Mouse (Mus musculus) midbrain, embryonic 14.5 days (tissue): ENCODE data around the gene Cd4. TPM values are rescaled to one million over a fixed set of nuclear protein-coding genes. Genes with fewer than 3 reads are reported as not detected.
A peak's percentile ranks its signal among the peaks of the same experiment; 100 is the strongest.
"Not testable (repeated sequence)": the region's sequence is repeated elsewhere in the genome, so short reads cannot be mapped to it uniquely, and the experiment has no call there.

ENCODE experiments used
- ATAC-seq: fragments of 200-750 bp; cut with Nextera tagmentation; 2 replicates; pipeline ENCODE4 v1.8.0; 2017; ENCODE audit warnings: moderate number of reproducible peaks, moderate library complexity; ENCODE audit not compliant: low FRiP score, low TSS enrichment
- DNase-seq: peaks from one replicate; pipeline ENCODE4 v3.0.0-alpha.2; 2015
- H3K27ac ChIP-seq: fragments of 300-500 bp; sonication (generic); replicated peaks from 2 replicates; pipeline ENCODE4 v1.5.1; 2014; ENCODE audit warnings: mild to moderate bottlenecking, low read depth, low read length, moderate library complexity
- H3K27me3 ChIP-seq: fragments of 300-500 bp; sonication (generic); 2 replicates; pipeline ENCODE4 v1.6.1; 2014; ENCODE audit warnings: low read length, control low read depth, mixed read lengths; ENCODE audit not compliant: control insufficient read depth, insufficient read depth
- H3K36me3 ChIP-seq: fragments of 300-500 bp; sonication (generic); 2 replicates; pipeline ENCODE4 v1.6.1; 2014; ENCODE audit warnings: low read length, control low read depth; ENCODE audit not compliant: control insufficient read depth, insufficient read depth
- H3K4me1 ChIP-seq: fragments of 300-500 bp; sonication (generic); 2 replicates; pipeline ENCODE4 v1.6.1; 2014; ENCODE audit warnings: mild to moderate bottlenecking, antibody characterized with exemption, low read length, control low read depth; ENCODE audit not compliant: control insufficient read depth, insufficient read depth
- H3K4me2 ChIP-seq: fragments of 300-500 bp; sonication (generic); 2 replicates; pipeline ENCODE4 v1.6.1; 2014; ENCODE audit warnings: mild to moderate bottlenecking, low read length, moderate library complexity
- H3K4me3 ChIP-seq: fragments of 300-500 bp; sonication (generic); replicated peaks from 2 replicates; pipeline ENCODE4 v1.5.1; 2014; ENCODE audit warnings: low read depth, low read length
- H3K9ac ChIP-seq: fragments of 300-500 bp; sonication (generic); replicated peaks from 2 replicates; pipeline ENCODE4 v1.6.1; 2014; ENCODE audit warnings: mild to moderate bottlenecking, low read length, moderate library complexity
- H3K9me3 ChIP-seq: fragments of 300-500 bp; sonication (generic); 2 replicates; pipeline ENCODE4 v1.6.1; 2016; ENCODE audit warnings: low read length, control low read depth, mixed read lengths; ENCODE audit not compliant: control insufficient read depth
- WGBS: fragments of 180-500 bp; shearing (Covaris S2); extraction: QIAGEN DNeasy Blood & Tissue Kit; methylation state at CpG from one replicate; pipeline ENCODE4 v1.1.7; 2014; 5-methylcytosine and 5-hydroxymethylcytosine counted together
- polyA plus RNA-seq: library from polyadenylated mRNA; unstranded; fragments of >200 nt; fragmentation: Nextera tagmentation; extraction: Ambion mirVana; gene quantifications from 2 replicates; pipeline ENCODE4 v1.2.1, GENCODE M21; 2014

Cd4 gene
- polyA plus RNA-seq, 1 experiment from 2014 or later, result 0.11 TPM

DNA sequence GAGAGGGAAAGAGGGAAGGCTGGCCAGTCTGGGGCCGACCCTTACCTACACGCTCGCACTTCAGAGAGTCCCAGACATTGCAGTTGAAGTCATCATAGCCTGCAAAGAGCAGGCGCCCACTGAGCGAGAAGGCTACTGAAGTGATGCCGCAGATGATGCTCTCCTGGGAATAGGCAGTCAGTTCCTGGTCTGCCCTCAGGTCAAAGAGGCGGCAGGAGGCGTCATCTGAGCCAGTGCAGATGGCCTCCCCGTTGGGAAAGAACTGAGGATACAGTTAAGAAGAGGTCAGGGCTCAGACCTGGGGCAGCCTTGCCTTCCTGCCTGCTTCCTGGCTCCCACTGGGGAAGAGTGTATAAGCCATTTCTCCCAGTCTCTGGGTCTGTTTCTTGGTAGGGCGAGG, 52.5 kb downstream of the Cd4 start:
- ATAC-seq (no peak), DNase-seq (no peak)
- H3K4me3 ChIP-seq, result no peak overlapping the region
- no peak overlapping the region for H3K9ac ChIP-seq
- H3K4me1 ChIP-seq, result peaks cover 14% of the 10 kb centered on the region
- 68% methylated on average over 10 of the region's 10 CpGs for WGBS
- H3K36me3 ChIP-seq, result no peaks in the 10 kb centered on the region
- H3K27me3 ChIP-seq, result no peaks in the 10 kb centered on the region
- no peaks in the 10 kb centered on the region for H3K9me3 ChIP-seq
- no peak overlapping the region for H3K27ac ChIP-seq
- no peak overlapping the region for H3K4me2 ChIP-seq

- DNase-seq, result no peak
- ATAC-seq, result no peak
- H3K4me1 ChIP-seq, result peaks cover 9% of the 10 kb centered on the region
- 83% methylated on average over 6 of the region's 6 CpGs for WGBS
- H3K27ac ChIP-seq, result no peak overlapping the region
- no peak overlapping the region for H3K4me2 ChIP-seq
- no peaks in the 10 kb centered on the region for H3K27me3 ChIP-seq
- H3K36me3 ChIP-seq, result no peaks in the 10 kb centered on the region
- H3K9me3 ChIP-seq, result no peaks in the 10 kb centered on the region
- no peak overlapping the region for H3K4me3 ChIP-seq
- no peak overlapping the region for H3K9ac ChIP-seq
Measured at GRCm38 (mm10) chr6:124834512-124835081, 53.4 kb downstream of the Cd4 start.

DNA sequence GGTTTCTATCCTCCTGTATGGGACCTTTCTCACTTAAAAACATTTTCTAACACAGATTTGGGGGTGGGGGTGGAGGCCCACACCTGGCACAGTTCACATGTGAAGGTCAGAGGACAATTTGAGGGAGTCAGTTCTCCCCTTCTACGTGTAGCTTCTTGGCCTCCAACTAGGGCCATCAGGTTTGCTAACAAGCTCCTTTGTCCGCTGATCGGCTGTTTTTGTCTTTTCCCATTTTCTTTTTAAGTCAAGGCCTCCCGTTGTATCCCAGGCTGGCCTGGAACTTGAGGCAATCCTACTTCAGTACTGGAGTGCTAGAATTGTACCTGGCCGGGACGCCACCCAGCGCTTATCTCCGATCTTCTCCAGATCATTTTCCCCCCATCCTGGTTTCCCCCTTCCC, 56.4 kb downstream of the Cd4 start:
- 95% methylated on average over 8 of the region's 8 CpGs for WGBS
- Histone ChIP-seq H3K4me2 (no peak overlapping the region), H3K4me3 (no peak overlapping the region), H3K4me1 (peaks cover 15% of the 10 kb centered on the region), H3K27ac (no peak overlapping the region), H3K9me3 (no peaks in the 10 kb centered on the region), H3K9ac (no peak overlapping the region), H3K27me3 (no peaks in the 10 kb centered on the region), H3K36me3 (0 out of 2 replicates have a peak, but pooled peaks cover 4% of the 10 kb centered on the region)
- no peak for ATAC-seq
- DNase-seq, result no peak

- H3K4me2 ChIP-seq, result peak overlapping the region; percentile 67; the same call in 1 of the 2 replicates
- H3K27me3 ChIP-seq, H3K4me3 ChIP-seq: not testable (repeated sequence)
Measured at GRCm38 (mm10) chr6:124831199-124831598, 56.8 kb downstream of the Cd4 start.

DNA sequence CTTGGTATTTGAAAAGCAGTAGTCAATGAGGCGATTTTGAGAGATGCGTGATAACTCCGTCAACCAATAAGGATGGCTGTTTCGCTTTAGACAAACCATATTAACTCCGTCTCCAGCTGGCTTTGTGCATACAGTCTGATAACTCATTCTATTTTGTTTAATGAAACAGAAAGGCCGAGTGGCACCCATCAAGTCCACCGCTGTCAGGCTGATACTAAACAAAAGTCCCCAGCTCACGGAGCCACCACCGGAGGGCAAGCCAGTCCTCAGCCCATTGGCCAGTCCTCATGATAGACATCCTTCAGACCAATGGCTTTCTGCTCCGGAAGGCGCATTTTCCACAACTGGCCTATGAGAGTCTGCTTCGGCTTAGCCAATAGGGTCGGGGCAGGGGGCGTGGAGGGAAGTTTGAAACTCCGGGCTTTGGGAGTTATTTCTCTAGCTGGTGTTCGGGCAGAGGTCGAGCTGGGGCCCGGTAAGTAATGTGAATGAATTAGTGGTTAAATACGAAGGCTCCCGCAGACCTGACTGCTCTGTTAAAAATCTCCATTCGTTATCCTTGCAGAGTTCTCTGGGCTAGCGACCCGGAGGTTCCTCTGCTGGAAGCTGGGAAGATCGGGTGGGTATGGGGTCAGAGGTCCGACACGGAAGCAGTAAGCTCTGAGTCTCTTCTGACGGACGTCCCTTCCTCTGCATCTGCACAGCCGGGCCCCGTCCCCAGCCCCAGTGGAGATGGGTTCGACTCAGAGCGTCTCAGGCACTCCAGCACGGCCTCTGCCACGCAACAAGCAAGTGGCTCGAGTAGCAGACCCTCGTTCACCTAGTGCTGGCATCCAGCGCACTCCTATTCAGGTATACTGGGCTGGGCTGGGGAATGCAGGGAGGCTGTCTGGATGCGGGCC, 58.0 kb downstream of the Cd4 start:
- ATAC-seq (peak; percentile 87), DNase-seq (peak; percentile 96)
- peak overlapping the region; percentile 58 for H3K4me3 ChIP-seq
- peak overlapping the region; percentile 58 for H3K9ac ChIP-seq
- H3K27me3 ChIP-seq, result no peaks in the 10 kb centered on the region
- H3K36me3 ChIP-seq, result peaks cover 16% of the 10 kb centered on the region
- H3K27ac ChIP-seq, result peak overlapping the region; percentile 87
- peaks cover 15% of the 10 kb centered on the region for H3K4me1 ChIP-seq
- H3K4me2 ChIP-seq, result peak overlapping the region; percentile 67
- no peaks in the 10 kb centered on the region for H3K9me3 ChIP-seq
- under 1% methylated on average over 38 of the region's 38 CpGs for WGBS

More at GRCm38 (mm10) chr6:124831199-124831598, 56.8 kb downstream of the Cd4 start:
- DNase-seq, H3K27ac ChIP-seq, H3K36me3 ChIP-seq, ATAC-seq, H3K9ac ChIP-seq, H3K9me3 ChIP-seq: not testable (repeated sequence)
- H3K4me1 ChIP-seq, result peaks cover 15% of the 10 kb centered on the region
- WGBS, result 92% methylated on average over 4 of the region's 4 CpGs

DNA sequence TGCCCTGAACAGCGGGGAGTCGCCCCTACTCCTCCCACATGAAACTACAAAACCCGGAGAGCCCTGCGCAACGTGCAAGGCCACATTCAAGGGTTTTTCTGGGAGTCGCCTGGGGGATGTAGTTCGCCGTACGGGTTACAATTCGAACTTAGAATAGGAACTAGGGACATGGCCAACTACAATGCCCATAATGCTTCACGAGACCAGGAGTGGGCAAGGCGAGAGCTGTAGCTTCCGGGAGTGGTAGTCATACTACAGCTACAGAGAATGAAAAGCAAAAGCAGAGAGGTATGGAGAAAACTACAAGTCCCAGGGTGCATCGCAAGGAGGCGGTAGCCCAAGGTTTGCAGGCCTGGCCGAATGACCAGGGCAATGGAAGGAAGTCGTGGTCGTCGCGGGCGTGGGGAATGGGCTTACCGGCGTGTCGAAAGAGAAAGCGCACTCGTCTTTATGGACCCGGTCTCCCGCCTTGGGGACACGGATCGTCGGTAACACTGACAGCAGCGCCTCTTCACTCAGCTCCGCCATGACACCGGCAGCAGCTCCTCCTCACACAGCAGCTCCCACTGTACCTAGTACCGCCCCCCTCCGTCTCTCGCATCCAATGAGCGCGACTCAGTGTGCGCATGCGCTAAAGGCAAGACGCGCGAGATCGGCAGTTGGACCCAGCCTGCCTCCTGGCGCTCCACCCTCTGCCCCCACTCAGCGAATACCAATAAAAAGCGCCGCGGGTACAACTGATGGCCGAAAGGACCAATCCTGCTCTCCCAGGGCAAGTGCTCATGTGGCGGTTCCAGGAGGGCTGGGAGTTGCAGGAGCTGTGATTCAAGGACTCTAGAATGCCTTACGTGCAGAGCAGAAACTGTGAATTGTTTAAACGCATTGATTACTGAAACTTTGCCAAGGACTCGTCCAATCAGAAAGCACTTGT, 58.9 kb downstream of the Cd4 start, which contains the start of the genes Usp5 and Cdca3:
TSS of gene Usp5 (minus strand) at position 617 of the 931 bp plus-strand sequence.
TSS of gene Cdca3 (plus strand) at position 680 of the 931 bp plus-strand sequence.
- H3K27me3 ChIP-seq, result no peaks in the 10 kb centered on the region
- H3K36me3 ChIP-seq, result peaks cover 25% of the 10 kb centered on the region
- peaks cover 15% of the 10 kb centered on the region for H3K4me1 ChIP-seq
- peak within 1 kb of the TSS; percentile 58 for H3K4me3 ChIP-seq
- peak within 1 kb of the TSS; percentile 81 for H3K4me2 ChIP-seq
- H3K9me3 ChIP-seq, result no peaks in the 10 kb centered on the region
- under 1% methylated on average over 55 of the region's 55 CpGs for WGBS
- peak within 1 kb of the TSS; percentile 87 for H3K27ac ChIP-seq
- ATAC-seq (peak; percentile 93), DNase-seq (peak; percentile 100)
- peak within 1 kb of the TSS; percentile 58 for H3K9ac ChIP-seq

GRCm38 (mm10) chr6:124828101-124828592, 59.9 kb downstream of the Cd4 start:
- Histone ChIP-seq H3K4me3 (peak overlapping the region; percentile 58), H3K36me3 (peaks cover 35% of the 10 kb centered on the region), H3K4me2 (peak overlapping the region; percentile 81), H3K27me3 (no peaks in the 10 kb centered on the region), H3K9me3 (no peaks in the 10 kb centered on the region), H3K9ac (peak overlapping the region; percentile 50), H3K27ac (peak overlapping the region; percentile 75), H3K4me1 (peaks cover 15% of the 10 kb centered on the region)
- DNase-seq (peak; percentile 56), ATAC-seq (no peak)
- 21% methylated on average over 10 of the region's 10 CpGs for WGBS

DNA sequence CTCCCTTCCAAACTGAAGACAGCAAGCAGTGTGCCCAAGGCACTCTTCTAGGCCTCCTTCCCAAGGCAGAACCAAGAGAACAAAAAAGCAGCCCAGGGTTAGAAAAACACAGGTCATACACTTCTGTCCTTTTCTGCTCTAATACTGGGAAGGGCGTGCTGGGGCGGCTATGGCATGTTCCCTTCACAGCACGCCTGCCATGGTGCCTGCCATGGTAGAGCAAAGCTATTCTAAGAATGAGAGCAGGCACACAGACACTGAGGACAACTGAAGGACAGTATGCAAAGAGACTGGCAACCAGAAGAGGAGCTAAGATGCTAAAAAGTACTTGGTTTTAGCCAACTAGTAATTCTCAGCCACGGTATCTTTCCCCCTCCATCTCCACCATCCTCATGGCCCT, 66.0 kb downstream of the Cd4 start:
- WGBS, result 97% methylated on average over 4 of the region's 4 CpGs
- DNase-seq, result no peak
- Histone ChIP-seq H3K27ac (no peak overlapping the region), H3K36me3 (peaks cover 95% of the 10 kb centered on the region), H3K4me3 (no peak overlapping the region), H3K4me1 (no peaks in the 10 kb centered on the region), H3K27me3 (no peaks in the 10 kb centered on the region), H3K9me3 (no peaks in the 10 kb centered on the region), H3K9ac (no peak overlapping the region), H3K4me2 (no peak overlapping the region)
- no peak for ATAC-seq
